Mouse (Mus musculus): ENCODE measurements at regions not wholly inside any gene's neighbourhood (a gene's known extent, or its start where the extent isn't known, plus 50 kb on each side); places are given as distances from the start of the nearest gene placed in this dataset.

DNA sequence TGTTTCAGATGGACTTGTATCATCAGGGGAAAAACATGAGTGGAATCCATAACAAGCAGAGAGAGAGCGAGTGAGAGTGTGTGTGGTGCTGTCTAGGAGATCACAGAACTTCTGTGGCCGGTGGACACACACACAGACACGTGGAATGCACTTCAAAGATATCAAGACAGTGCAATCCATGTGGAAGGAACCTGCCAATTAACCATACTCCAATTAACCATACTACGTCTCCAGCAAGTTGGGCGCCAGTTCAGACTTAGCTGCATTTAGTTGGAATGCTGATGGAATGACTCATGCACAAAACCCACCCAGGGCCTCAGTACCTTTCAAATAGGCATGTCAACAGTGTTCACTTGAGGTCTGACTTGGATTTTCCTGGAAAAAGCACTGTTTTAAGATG lies 172.8 kb upstream of the Rnd3 start:
- no peak for DNase-seq

DNA sequence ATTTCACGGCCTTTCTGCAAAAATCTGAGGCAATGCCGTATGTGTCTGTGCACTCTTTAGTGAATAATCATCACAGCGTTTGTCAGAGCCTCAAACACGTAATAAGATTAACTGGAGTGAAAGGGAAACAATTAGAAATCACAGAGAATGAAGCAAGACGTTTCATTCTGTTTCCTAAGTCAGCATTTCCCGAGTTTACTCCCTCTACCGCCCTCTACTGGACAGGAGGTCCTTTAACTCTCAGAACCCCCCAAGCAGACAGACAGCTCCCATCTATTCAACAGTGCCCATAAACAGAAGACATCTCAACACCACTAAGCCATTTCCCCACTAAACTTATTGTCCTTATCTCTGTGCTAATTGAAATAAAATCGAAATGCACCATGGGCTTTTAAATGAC lies 167.5 kb upstream of the Rnd3 start:
- DNase-seq, result no peak

DNA sequence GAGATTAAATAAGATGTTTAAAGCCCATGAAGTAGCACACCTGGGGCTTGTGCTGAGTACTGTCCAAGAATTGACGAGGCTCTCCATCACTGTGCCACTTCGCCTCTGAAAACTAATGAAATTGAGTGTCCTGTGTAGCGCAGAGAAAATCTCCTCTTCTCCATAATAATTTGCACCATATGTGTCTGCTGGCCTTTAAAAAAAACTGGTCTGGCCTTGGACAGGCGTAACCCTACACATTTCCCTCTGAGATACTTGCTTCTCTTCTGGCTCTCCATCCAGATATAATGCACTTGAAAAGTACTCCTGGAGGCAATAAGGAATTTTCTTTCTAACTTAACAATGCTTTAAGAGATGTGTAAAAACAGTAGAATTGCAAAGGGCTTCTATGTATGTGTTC lies 164.5 kb upstream of the Rnd3 start:
- no peak for DNase-seq

DNA sequence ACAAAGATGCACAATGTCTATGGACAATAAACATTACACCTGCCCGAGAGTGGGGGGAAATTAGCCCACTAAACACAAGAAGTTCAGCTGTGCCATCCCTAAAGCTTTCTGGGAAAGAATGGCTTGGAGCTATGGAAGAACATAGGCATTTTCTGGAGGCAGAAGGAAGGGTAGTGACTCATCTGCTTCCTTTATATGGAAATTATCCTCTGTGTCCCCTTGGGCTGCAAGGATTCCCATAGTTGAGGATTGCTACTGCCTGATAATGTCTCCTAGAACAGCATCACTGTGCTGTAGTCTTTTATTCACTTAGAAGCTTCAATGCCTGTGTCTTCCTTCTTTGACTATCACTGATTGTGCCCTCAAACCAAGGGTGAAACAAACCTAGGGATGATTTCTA lies 157.3 kb upstream of the Rnd3 start:
- no peak for DNase-seq

DNA sequence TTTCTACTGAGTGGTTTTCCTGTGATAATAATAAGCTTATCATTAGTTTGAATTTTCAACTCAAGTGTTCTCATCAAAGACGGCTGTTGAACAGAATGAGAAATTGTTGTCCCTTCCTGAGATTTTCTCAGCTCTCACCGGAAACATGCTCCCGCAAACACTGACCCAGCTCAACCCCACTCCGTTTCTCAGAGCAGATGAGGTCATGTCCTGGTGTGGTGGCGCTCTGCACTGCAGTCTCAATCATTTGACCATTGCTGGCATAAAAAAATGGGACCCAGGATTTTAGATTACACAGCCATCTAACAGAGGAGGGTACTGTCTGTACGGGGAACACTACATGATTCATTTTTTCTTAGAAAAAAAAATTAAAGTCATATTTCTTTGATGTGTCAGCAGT lies 156.5 kb upstream of the Rnd3 start:
- peak in 1 of 2 experiments; percentile 4 for DNase-seq

DNA sequence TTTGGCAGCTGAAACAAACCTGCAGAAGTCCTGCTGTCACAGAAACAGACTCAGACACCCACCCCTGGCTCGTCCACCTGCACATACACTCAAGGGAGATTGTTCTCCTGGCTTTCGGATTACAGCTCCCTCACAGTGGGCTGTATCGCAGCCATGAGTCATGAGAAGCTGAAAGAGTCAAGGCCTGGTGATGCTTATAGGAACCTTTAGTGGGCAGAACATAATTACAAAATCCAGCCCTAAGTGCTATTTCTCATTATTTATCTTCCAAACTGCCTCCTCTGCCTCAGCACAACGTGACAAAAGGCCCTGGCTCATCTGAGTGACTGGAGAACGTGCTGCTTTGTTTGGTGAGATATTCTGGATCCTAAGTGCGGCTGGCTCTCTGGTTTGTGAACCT lies 155.8 kb upstream of the Rnd3 start:
- no peak for DNase-seq

DNA sequence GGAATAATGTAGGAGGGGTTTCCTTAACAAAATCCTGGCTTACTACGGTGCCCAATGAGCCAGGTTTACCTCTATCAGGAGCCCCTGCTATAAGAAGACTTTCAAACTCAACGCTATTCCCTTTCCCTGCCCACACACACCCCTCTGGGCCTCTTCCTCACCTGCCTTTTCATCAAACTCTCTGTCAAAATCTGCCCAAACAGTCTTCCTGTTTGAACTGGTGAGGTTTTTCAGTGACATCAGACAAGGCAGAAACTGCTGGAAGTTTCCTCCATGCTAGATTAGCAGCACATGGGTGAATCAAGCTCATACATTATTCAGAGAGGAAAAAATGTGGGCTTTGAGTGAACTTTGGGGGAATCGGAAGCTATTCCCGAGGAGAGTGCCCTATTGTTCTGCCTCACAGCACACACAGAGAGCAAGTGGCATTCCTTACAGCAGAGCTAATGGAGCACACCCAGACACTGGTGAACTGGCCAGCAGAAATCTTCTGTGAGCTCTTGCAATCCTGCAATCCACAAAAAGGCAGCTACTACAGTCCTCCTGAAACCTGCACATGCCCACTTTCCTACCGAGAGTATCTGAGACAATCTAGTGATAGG lies 141.8 kb upstream of the Rnd3 start:
- DNase-seq, result no peak

DNA sequence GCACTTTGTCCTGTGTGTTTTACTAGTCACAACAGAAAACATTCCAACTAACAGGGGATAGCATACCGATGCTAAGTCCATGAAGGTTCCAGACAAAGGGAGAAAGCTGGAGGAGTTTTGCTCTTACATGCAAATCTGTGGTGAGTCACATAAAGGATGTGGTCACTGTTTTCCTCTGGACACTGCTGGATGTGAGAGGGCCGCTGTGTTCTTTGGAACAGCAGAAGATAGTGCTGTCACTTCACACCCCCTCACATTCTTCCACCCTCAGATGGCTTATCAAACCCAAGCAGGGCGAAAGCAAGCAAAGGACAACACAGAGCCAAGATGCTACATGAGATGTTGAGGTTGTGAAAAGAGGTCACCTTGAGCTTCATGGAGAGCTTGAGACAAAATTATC lies 139.8 kb upstream of the Rnd3 start:
- DNase-seq, result no peak

DNA sequence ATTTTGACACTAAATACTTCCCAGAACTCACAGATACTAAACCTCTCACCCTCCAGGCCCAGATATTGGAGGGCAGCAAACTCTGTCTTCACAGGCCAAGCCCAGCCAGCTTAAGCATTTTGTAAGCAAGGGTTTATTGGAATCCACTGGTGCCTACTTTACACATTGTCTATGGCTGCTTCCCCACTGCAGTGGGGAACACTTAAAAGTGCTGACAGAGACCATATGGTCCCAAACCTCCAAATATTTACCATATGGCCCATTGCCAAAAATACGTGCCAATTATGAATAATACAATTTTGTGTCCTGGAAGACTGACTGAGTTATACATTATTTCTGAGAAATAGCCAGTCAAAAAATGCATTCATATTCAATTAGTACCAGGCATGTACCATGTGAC lies 136.7 kb upstream of the Rnd3 start:
- no peak for DNase-seq

DNA sequence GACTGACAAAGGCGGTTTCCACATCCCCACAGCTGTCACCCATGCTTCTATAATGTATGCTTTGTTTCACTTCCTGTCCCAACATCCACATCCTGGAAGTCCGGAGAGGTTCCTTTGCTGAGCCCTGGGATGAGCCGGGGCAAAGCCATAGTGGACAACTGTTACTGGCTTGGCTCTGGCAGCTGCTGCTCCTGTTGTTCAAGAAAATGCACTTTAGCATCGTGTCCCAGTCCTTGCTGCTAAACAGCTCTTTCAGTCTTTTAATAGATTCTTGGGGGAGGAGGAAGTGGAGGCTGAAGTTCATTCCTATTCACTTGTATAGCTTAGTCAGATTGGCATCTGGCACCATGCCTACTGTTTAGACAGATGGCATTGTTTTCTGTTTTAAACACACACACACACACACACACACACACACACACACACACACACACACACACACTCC lies 135.9 kb upstream of the Rnd3 start:
- DNase-seq, result peak in 1 of 2 experiments; percentile 13

DNA sequence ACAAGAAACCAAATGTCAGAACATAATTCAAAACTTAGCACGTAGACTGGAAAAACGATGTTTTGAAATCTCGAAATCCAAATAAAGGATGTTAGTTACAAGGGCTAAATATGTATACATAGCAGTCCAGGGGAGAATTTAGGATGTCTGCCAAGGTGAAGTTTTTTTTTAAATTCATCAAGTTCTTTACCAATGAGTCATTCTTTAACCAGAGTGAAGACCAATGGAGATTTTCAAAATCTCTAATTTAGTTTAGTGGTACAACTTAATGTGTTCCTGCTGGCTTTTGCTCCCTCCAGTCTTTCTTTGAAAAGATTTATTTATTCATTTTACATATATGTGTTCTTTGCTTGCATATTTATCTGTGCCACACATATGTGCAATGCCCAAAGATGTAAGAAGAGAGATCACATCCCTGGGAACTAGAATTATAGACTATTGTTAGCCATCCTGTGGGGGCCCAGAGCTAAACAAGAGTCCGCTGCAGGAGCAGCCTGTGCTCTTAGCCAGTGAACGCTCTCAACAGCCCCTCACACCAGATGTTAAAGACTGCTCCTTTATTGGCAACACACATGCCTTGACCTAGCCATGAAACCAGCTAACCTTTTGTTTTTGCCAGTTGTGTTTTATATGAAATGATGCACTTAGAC lies 130.6 kb upstream of the Rnd3 start:
- DNase-seq, result no peak

DNA sequence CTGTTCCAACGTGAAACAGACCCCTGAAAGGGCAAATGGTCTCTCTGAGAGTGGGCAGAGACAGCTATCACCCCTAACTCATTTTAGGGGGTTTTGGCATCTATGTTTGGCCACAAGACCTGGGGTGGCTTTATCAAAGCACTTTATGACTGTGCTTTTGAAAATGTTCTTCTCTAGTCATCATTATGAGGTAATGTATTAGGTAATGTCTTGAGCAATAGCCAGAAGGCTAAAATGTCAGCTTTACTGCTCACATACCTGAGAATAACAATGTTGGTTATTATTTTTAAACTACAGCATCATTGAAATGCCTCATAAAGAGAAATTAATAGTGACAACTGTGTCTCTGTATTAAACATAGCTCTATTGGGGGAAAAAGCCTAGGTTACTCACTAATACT lies 129.9 kb upstream of the Rnd3 start:
- no peak for DNase-seq

DNA sequence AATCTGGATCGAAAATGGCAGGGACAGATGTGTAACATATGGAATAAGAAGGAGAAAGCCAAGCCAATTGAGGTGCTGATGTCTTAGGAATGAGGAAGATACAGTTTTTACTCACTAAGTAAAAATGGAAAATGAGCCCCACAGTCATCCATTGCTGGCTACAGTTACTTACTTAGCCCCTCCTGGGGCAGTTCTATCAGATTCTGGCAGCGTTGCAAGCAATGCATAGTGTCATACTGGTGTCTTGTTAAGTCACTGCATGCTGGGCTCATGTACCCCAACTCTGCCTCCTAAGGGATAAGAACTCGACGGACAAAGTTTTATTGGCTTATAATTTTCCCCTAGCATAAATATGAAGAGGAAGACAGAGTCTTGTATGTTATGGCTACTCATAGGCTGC lies 129.4 kb upstream of the Rnd3 start:
- DNase-seq, result no peak

DNA sequence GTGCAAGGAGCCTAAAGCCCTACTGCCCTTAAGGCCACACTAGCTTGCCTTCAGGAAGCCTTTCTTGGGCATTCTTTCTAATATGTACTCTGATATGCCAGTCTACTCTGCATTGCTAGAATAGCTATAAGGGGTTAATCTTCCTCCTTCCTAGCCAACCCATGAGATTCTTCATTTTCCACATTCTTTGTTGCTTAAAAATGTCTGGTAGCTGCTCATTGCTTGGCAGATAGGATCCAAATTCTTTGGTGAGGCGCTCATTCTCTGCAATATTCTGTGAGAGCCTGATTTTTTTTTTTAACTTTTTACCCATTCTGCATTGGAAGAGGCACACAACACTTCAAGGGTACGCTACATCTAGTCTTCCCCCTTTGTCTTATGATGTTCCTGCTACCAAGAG lies 127.7 kb upstream of the Rnd3 start:
- no peak for DNase-seq

DNA sequence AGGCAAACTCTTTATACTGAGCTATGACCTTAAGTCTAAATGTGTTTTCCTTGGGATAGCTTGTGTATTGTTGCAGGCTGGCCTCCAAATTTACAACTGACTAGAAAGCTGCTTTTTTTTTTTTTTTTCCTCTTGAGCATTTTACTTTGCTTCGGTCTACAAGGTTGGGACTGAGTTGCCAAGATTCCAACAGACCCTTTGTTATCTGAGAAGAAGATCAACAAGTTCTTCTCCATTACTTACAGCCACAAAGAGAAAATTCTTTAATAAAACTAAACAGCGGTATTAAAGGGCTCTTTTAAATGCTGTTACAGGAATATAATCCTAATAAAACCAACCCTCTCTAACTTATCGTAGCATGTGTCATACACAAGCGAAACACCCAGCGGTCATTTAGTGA lies 124.4 kb upstream of the Rnd3 start:
- DNase-seq, result no peak

DNA sequence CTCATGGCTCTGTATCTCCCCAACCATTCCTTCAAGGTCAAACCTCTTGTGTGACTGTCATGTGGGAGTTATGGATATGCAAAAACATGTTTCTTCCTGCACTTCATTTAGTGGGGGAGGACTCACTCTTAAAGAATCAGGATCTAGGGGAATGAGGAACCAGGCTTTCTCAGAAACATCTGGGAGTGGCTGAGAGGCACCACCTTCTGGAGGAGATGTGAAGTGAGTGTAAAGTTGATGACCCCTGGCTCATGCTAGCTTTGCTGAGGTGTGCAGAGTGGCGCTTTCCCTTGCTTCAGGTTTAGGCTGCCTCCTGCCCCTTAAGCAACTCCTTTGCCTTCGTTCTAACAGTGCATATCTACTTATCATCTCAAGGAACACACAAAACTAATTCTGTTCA lies 119.6 kb upstream of the Rnd3 start:
- no peak for DNase-seq

DNA sequence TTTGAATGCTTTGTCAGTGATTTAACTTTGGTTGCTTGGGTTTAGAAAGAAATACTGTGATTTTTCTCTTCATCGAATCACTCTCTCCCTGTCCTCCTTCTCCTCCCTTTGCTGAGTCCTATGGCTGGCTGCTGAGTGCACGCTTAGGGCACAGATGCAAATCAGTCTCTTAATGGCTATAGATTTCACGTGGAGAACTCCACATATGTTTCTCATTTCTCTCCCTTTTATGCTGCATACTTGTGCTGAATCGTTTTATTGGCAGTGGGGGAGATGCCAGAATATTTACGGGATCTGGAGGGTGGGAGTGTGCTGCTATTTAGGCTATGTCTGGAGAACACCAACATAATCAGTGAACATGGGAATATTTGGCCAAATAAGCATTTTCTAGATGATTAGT lies 118.8 kb upstream of the Rnd3 start:
- no peak for DNase-seq

DNA sequence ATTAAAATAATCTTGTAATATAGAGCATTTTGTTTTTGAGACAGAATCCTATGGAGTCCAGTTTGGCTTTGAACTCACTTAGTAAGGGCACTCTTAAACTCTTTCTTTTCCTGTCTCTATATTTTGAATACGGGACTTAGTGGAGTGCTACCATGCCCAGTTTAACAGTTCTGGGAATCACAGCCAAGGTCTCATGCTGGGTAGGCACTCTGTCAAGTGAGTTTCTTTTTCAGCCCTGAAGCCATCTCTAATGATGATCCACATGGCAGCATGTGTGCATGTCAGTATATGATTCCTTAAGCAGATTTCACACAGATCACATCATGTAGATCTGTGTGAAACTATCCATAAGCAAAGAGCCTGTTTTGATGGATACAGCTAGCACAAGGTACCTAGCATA lies 113.6 kb upstream of the Rnd3 start:
- DNase-seq, result peak in 1 of 2 experiments; percentile 5

DNA sequence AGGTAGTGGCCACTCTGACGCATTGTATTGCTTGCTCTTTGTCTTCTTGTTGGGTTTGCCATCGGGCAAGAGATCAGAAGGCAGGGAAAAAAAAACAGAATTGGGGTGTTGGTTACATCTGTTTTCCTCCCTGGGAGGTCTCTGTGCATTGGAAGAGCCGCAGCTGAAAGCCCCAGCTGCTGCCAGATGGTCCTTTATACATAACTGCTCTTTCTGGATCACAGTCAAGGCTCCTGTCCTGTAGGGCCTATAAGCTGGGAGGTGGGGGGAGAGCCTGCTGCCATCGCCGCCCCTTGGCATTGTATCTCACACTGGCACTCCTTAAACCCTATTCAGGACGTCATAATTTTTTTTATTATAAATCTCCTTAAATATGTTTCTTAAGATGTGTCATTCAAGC lies 101.9 kb upstream of the Rnd3 start:
- no peak for DNase-seq

DNA sequence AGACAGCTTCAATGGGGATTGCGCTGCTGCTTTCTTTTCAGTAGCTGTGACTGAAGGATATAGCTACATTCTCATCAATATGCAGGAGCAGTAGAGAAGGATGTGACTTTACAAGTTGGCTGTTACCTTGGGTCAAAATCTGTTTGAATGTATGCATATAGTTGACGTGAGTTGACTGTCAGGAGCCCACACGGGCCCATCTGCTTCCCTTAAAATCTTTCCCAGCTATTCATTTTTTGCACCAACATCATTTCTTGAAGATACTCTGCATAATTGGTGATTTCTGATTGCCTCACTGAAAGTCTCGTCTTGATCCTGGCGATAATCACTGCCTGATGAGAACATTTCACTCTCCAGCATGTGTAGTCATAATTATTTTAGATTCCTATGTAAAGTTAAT lies 92.7 kb upstream of the Rnd3 start:
- DNase-seq, result no peak

DNA sequence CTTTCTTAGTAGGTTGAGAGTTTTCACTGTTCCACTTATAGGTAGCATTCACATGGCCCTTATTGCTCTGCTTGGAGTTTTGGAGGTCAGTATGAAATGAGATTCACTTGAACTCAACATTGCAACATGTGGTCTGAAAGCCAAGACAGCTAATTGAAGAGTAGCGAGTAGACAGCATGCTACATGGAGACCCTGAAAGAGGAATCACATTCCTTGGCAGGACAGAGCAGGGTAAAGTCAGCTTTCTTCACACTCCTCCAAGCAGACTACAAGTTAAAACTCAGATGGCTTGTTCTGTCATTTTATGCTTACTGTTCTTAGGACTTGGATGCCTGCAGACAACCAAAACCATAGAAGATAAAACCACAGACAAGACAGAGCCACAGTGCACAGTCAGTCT lies 91.1 kb upstream of the Rnd3 start:
- DNase-seq, result no peak

DNA sequence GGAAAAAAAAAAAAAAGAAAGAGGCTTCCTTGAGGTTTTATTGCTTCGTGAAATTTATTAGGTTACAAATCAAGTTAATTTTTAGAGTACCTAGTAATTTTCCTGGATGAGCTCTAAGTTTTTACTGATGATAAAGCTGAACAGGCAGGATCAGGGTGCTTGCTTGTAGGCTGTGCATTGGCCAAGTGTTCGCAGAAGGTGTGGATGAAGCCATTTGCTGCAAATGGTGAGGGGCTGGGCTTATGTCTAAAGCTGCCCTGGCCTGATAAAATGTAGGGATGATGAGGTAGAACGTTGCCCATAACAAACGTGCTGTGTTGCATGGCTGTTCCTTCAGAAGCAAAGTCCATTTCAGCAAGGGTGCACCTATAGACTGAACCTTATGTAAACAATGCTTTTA lies 90.1 kb upstream of the Rnd3 start:
- DNase-seq, result no peak

DNA sequence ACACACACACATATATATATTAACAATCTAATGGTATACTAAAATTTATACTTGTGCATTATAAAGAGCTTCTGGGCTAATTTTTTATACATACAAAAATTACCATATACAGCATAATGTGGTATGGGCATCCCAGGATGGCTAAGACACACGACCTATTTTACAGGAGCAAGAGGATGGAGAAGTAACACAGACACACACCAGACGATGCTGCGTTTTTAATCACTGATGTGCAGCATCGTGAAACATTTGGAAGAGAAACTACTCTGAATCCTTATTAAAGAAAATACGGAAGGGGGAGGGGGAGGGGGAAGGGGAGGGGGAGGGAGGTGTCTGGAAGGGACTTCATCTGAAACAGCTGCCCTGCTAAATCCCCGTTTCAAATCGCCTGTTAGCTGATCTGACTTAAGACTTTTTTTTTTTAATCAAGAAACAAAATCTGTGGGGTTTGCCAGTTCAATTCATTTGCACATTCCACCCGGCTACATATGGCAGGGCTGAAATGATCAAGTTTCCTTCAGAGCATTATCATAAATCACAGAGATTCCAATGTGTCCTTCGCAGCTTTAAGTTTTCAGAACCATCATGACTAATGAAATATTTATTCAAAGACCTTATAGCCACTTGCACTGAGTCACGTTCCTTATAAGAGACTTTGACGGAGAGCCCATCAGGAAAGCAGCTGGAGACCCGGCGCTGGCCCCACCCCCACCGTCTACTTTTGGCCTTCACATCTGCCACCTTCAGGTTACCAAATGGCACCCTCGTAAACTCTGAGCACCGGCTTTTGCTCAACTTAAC lies 89.4 kb upstream of the Rnd3 start:
- DNase-seq, result no peak

DNA sequence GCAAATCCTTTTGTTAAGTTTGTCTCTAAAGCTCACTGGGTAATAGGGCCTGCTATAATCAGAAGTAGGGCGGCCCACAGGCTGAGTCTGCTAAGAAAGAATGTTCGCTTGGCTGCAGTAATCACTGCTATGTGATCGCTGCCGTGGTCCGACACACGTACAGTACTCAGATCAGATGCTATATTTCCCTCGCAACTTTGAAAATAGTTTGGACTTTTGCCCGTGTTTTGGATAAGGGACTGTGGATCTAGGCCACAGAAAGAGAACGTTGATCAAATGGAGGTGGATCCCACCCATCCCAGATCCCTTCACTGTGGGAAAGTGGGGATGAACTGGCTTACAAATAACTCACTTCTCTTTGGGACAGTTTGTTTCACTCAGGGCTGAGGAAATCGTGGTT lies 88.5 kb upstream of the Rnd3 start:
- no peak for DNase-seq
